Mouse (Mus musculus): ENCODE measurements around the gene Cops4. TPM values are rescaled to one million over a fixed set of nuclear protein-coding genes. Genes with fewer than 3 reads are reported as not detected.

Gene Cops4
- total RNA-seq, 2 experiments from 2014 or later, result 75.3 to 84.8 TPM

GRCm38 (mm10) chr5:100500458-100500961 is 17.6 kb upstream of the Cops4 start, which contains the start of gene Lin54:
Gene Lin54 (minus strand): TSS chr5:100500639.
- peak; percentile 85 to 89 for DNase-seq (ENCODE audit: extremely low spot score in 1 of 2, low spot score in 2 of 2)
- intact Hi-C loops (cut with DNase I), result loop anchor here (1.0 to 2.0 kb wide), 2 partner anchors 18 to 72 kb away; partner anchors contain the start of gene Cops4
- peak within 1 kb of the TSS; percentile 61 for H3K27ac ChIP-seq

GRCm38 (mm10) chr5:100501267-100501666 is 16.8 kb upstream of the Cops4 start:
- H3K4me3 ChIP-seq, result no peak overlapping the region; the same call in 1 of the 2 replicates
- TF ChIP-seq CTCF (IDR thresholded peaks at IDR 0.05), result no peak
- no peak for DNase-seq (ENCODE audit: extremely low spot score in 1 of 2, low spot score in 2 of 2)
- intact Hi-C loops (cut with DNase I), result loop anchor here (2.0 kb wide), 1 partner anchor 72 kb away; no protein-coding TSS in a partner anchor
- H3K27ac ChIP-seq, result no peak overlapping the region

More at GRCm38 (mm10) chr5:100500458-100500961, 17.6 kb upstream of the Cops4 start, which contains the start of gene Lin54:
- H3K4me3 ChIP-seq, result peak within 1 kb of the TSS; percentile 83
- no peak; the same call in none of the 2 replicates for TF ChIP-seq CTCF (IDR thresholded peaks at IDR 0.05)

- intact Hi-C loops (cut with DNase I), result no loop called here
- Histone ChIP-seq H3K4me3 (no peak overlapping the region), H3K27ac (no peak overlapping the region)
- TF ChIP-seq CTCF (IDR thresholded peaks at IDR 0.05), result no peak
- no peak for DNase-seq (ENCODE audit: extremely low spot score in 1 of 2, low spot score in 2 of 2)
Observed at GRCm38 (mm10) chr5:100509247-100509646, 8.9 kb upstream of the Cops4 start.

- TF ChIP-seq CTCF (IDR thresholded peaks at IDR 0.05), result peak; percentile 5; the same call in 1 of the 2 replicates
- no peak overlapping the region for H3K4me3 ChIP-seq
- intact Hi-C loops (cut with DNase I), result no loop called here
- H3K27ac ChIP-seq, result no peak overlapping the region
- no peak for DNase-seq (ENCODE audit: extremely low spot score in 1 of 2, low spot score in 2 of 2)
Observed at GRCm38 (mm10) chr5:100512576-100512975, 5.5 kb upstream of the Cops4 start.

- intact Hi-C loops (cut with DNase I), result no loop called here
- peak overlapping the region; percentile 83; the same call in 1 of the 2 replicates for H3K27ac ChIP-seq
- DNase-seq (ENCODE audit: extremely low spot score in 1 of 2, low spot score in 2 of 2), result no peak
- peak overlapping the region; percentile 96 for H3K4me3 ChIP-seq
- TF ChIP-seq CTCF (IDR thresholded peaks at IDR 0.05), result no peak
Observed at GRCm38 (mm10) chr5:100519027-100519411, 910 bp downstream of the Cops4 start.

GRCm38 (mm10) chr5:100520223-100520622 is 2.1 kb downstream of the Cops4 start:
- TF ChIP-seq CTCF (IDR thresholded peaks at IDR 0.05), result no peak
- intact Hi-C loops (cut with DNase I), result no loop called here
- Histone ChIP-seq H3K4me3 (no peak overlapping the region), H3K27ac (no peak overlapping the region)
- DNase-seq (ENCODE audit: extremely low spot score in 1 of 2, low spot score in 2 of 2), result no peak

GRCm38 (mm10) chr5:100523331-100523730 is 5.2 kb downstream of the Cops4 start:
- TF ChIP-seq CTCF (IDR thresholded peaks at IDR 0.05), result no peak

GRCm38 (mm10) chr5:100524921-100525320 is 6.8 kb downstream of the Cops4 start:
- DNase-seq (ENCODE audit: extremely low spot score in 1 of 2, low spot score in 2 of 2), result no peak
- H3K27ac ChIP-seq, result no peak overlapping the region
- no peak for TF ChIP-seq CTCF (IDR thresholded peaks at IDR 0.05)
- H3K4me3 ChIP-seq, result no peak overlapping the region
- intact Hi-C loops (cut with DNase I), result no loop called here

More at GRCm38 (mm10) chr5:100523331-100523730, 5.2 kb downstream of the Cops4 start:
- Histone ChIP-seq H3K4me3 (no peak overlapping the region), H3K27ac (no peak overlapping the region)
- DNase-seq (ENCODE audit: extremely low spot score in 1 of 2, low spot score in 2 of 2), result no peak
- intact Hi-C loops (cut with DNase I), result no loop called here

- no peak for DNase-seq (ENCODE audit: extremely low spot score in 1 of 2, low spot score in 2 of 2)
- no peak overlapping the region for H3K4me3 ChIP-seq
- intact Hi-C loops (cut with DNase I), result no loop called here
- no peak for TF ChIP-seq CTCF (IDR thresholded peaks at IDR 0.05)
- no peak overlapping the region for H3K27ac ChIP-seq
Observed at GRCm38 (mm10) chr5:100525620-100526019, 7.5 kb downstream of the Cops4 start.

- intact Hi-C loops (cut with DNase I), result no loop called here
- no peak overlapping the region for H3K27ac ChIP-seq
- H3K4me3 ChIP-seq, result no peak overlapping the region
- no peak for TF ChIP-seq CTCF (IDR thresholded peaks at IDR 0.05)
- DNase-seq (ENCODE audit: extremely low spot score in 1 of 2, low spot score in 2 of 2), result no peak
Observed at GRCm38 (mm10) chr5:100526164-100526563, 8.1 kb downstream of the Cops4 start.

GRCm38 (mm10) chr5:100535826-100536225 is 17.7 kb downstream of the Cops4 start:
- TF ChIP-seq CTCF (IDR thresholded peaks at IDR 0.05), result no peak
- Histone ChIP-seq H3K4me3 (no peak overlapping the region), H3K27ac (no peak overlapping the region)
- no peak for DNase-seq (ENCODE audit: extremely low spot score in 1 of 2, low spot score in 2 of 2)
- intact Hi-C loops (cut with DNase I), result loop anchor here (5.0 kb wide), 1 partner anchor 109 kb away; no protein-coding TSS in a partner anchor

- intact Hi-C loops (cut with DNase I), result loop anchor here (5.0 kb wide), 1 partner anchor 109 kb away; no protein-coding TSS in a partner anchor
- H3K27ac ChIP-seq, result no peak overlapping the region
- no peak overlapping the region for H3K4me3 ChIP-seq
- peak; percentile 73 for TF ChIP-seq CTCF (IDR thresholded peaks at IDR 0.05)
- no peak for DNase-seq (ENCODE audit: extremely low spot score in 1 of 2, low spot score in 2 of 2)
Observed at GRCm38 (mm10) chr5:100536638-100537037, 18.5 kb downstream of the Cops4 start.
